Mouse (Mus musculus): Measurements from ENCODE around the gene Slc7a7. TPM values are rescaled to one million over a fixed set of nuclear protein-coding genes. Genes with fewer than 3 reads are reported as not detected.

The Slc7a7 gene
- polyA plus RNA-seq, 2 experiments = 4.5 to 7.4 TPM

GRCm38 (mm10) chr14:54421014-54421413 is 3.4 kb upstream of the Slc7a7 start:
- no peak for TF ChIP-seq POLR2A (IDR thresholded peaks at IDR 0.05; ENCODE audit: borderline replicate concordance, extremely low read depth, insufficient read depth, insufficient read length)
- ATAC-seq (ENCODE audit: low FRiP score, low read depth) (peak; percentile 45; the same call in 1 of the 2 replicates), DNase-seq (ENCODE audit: low spot score) (no peak)
- WGBS = 52% methylated on average over 2 of the region's 2 CpGs
- Histone ChIP-seq H3K9me3 (ENCODE audit: control insufficient read depth, low read length) (no peaks in the 10 kb centered on the region), H3K4me1 (ENCODE audit: control insufficient read depth, insufficient read depth, low read length) (peaks cover 8% of the 10 kb centered on the region; the same call in 1 of the 2 replicates), H3K36me3 (ENCODE audit: control insufficient read depth, insufficient read depth, low read length) (no peaks in the 10 kb centered on the region), H3K4me2 (replicated peaks; ENCODE audit: low read depth, low read length, severe bottlenecking) (no peak overlapping the region), H3K4me3 (replicated peaks; ENCODE audit: low read length) (no peak overlapping the region), H3K9ac (ENCODE audit: low read depth, low read length, severe bottlenecking) (no peak overlapping the region), H3K27ac (replicated peaks; ENCODE audit: low read depth, low read length) (no peak overlapping the region), H3K27me3 (ENCODE audit: control insufficient read depth, insufficient read depth, low read length) (no peaks in the 10 kb centered on the region; the same call in 1 of the 2 replicates)

- Histone ChIP-seq H3K9me3 (ENCODE audit: control insufficient read depth, low read length) (no peaks in the 10 kb centered on the region), H3K4me2 (replicated peaks; ENCODE audit: low read depth, low read length, severe bottlenecking) (no peak overlapping the region), H3K27me3 (ENCODE audit: control insufficient read depth, insufficient read depth, low read length) (no peaks in the 10 kb centered on the region; the same call in 1 of the 2 replicates), H3K4me1 (ENCODE audit: control insufficient read depth, insufficient read depth, low read length) (peaks cover 24% of the 10 kb centered on the region), H3K36me3 (ENCODE audit: control insufficient read depth, insufficient read depth, low read length) (no peaks in the 10 kb centered on the region), H3K4me3 (replicated peaks; ENCODE audit: low read length) (no peak overlapping the region), H3K27ac (replicated peaks; ENCODE audit: low read depth, low read length) (no peak overlapping the region), H3K9ac (ENCODE audit: low read depth, low read length, severe bottlenecking) (no peak overlapping the region)
- no peak for DNase-seq (ENCODE audit: low spot score)
- no peak for ATAC-seq (ENCODE audit: low FRiP score, low read depth)
- TF ChIP-seq POLR2A (IDR thresholded peaks at IDR 0.05; ENCODE audit: borderline replicate concordance, extremely low read depth, insufficient read depth, insufficient read length) = no peak
- 73% methylated on average over 4 of the region's 4 CpGs for WGBS
These were observed 750 bp downstream of the Slc7a7 start for GRCm38 (mm10) chr14:54416830-54417229.

- H3K36me3 ChIP-seq (ENCODE audit: control insufficient read depth, insufficient read depth, low read length) = no peaks in the 10 kb centered on the region
These were observed 1.3 kb downstream of the Slc7a7 start for GRCm38 (mm10) chr14:54416229-54416775.

GRCm38 (mm10) chr14:54415241-54416020 is 2.1 kb downstream of the Slc7a7 start:
- Histone ChIP-seq H3K4me2 (replicated peaks; ENCODE audit: low read depth, low read length, severe bottlenecking) (no peak overlapping the region), H3K4me1 (ENCODE audit: control insufficient read depth, insufficient read depth, low read length) (peaks cover 24% of the 10 kb centered on the region), H3K9ac (ENCODE audit: low read depth, low read length, severe bottlenecking) (no peak overlapping the region), H3K27ac (replicated peaks; ENCODE audit: low read depth, low read length) (no peak overlapping the region), H3K4me3 (replicated peaks; ENCODE audit: low read length) (no peak overlapping the region), H3K9me3 (ENCODE audit: control insufficient read depth, low read length) (no peaks in the 10 kb centered on the region), H3K36me3 (ENCODE audit: control insufficient read depth, insufficient read depth, low read length) (no peaks in the 10 kb centered on the region), H3K27me3 (ENCODE audit: control insufficient read depth, insufficient read depth, low read length) (no peaks in the 10 kb centered on the region; the same call in 1 of the 2 replicates)
- no peak for ATAC-seq (ENCODE audit: low FRiP score, low read depth)
- 19% methylated on average over 13 of the region's 13 CpGs for WGBS
- no peak for DNase-seq (ENCODE audit: low spot score)
- no peak for TF ChIP-seq POLR2A (IDR thresholded peaks at IDR 0.05; ENCODE audit: borderline replicate concordance, extremely low read depth, insufficient read depth, insufficient read length)

More at GRCm38 (mm10) chr14:54416229-54416775, 1.3 kb downstream of the Slc7a7 start:
- H3K27ac ChIP-seq (replicated peaks; ENCODE audit: low read depth, low read length) = no peak overlapping the region
- no peak overlapping the region for H3K9ac ChIP-seq (ENCODE audit: low read depth, low read length, severe bottlenecking)
- no peak overlapping the region for H3K4me2 ChIP-seq (replicated peaks; ENCODE audit: low read depth, low read length, severe bottlenecking)
- TF ChIP-seq POLR2A (IDR thresholded peaks at IDR 0.05; ENCODE audit: borderline replicate concordance, extremely low read depth, insufficient read depth, insufficient read length) = no peak
- H3K4me1 ChIP-seq (ENCODE audit: control insufficient read depth, insufficient read depth, low read length) = peaks cover 24% of the 10 kb centered on the region
- 23% methylated on average over 5 of the region's 5 CpGs for WGBS
- ATAC-seq (ENCODE audit: low FRiP score, low read depth) (no peak), DNase-seq (ENCODE audit: low spot score) (peak; percentile 55)
- H3K9me3 ChIP-seq (ENCODE audit: control insufficient read depth, low read length) = no peaks in the 10 kb centered on the region
- H3K4me3 ChIP-seq (replicated peaks; ENCODE audit: low read length) = no peak overlapping the region
- H3K27me3 ChIP-seq (ENCODE audit: control insufficient read depth, insufficient read depth, low read length) = no peaks in the 10 kb centered on the region; the same call in 1 of the 2 replicates

GRCm38 (mm10) chr14:54413877-54414700 is 3.5 kb downstream of the Slc7a7 start:
- no peaks in the 10 kb centered on the region for H3K36me3 ChIP-seq (ENCODE audit: control insufficient read depth, insufficient read depth, low read length)
- peak overlapping the region; percentile 46; the same call in 1 of the 2 replicates for H3K9ac ChIP-seq (ENCODE audit: low read depth, low read length, severe bottlenecking)
- WGBS = 5% methylated on average over 18 of the region's 18 CpGs
- no peak overlapping the region for H3K27ac ChIP-seq (replicated peaks; ENCODE audit: low read depth, low read length)
- peaks cover 28% of the 10 kb centered on the region for H3K4me1 ChIP-seq (ENCODE audit: control insufficient read depth, insufficient read depth, low read length)
- ATAC-seq (ENCODE audit: low FRiP score, low read depth) (no peak), DNase-seq (ENCODE audit: low spot score) (no peak)
- H3K4me3 ChIP-seq (replicated peaks; ENCODE audit: low read length) = peak overlapping the region; percentile 15
- peak overlapping the region; percentile 41 for H3K4me2 ChIP-seq (replicated peaks; ENCODE audit: low read depth, low read length, severe bottlenecking)
- no peaks in the 10 kb centered on the region for H3K9me3 ChIP-seq (ENCODE audit: control insufficient read depth, low read length)
- H3K27me3 ChIP-seq (ENCODE audit: control insufficient read depth, insufficient read depth, low read length) = no peaks in the 10 kb centered on the region; the same call in 1 of the 2 replicates
- TF ChIP-seq POLR2A (IDR thresholded peaks at IDR 0.05; ENCODE audit: borderline replicate concordance, extremely low read depth, insufficient read depth, insufficient read length) = no peak
